Mouse (Mus musculus) cerebellum, adult (tissue): ENCODE data around the gene Rora.
"Not testable (repeated sequence)": the region's sequence is repeated elsewhere in the genome, so short reads cannot be mapped to it uniquely, and the experiment has no call there.

Experiments used
- ATAC-seq: cut with Nextera tagmentation; 2 replicates; pipeline ENCODE4 v1.9.2; 2017; ENCODE audit warnings: mild to moderate bottlenecking, moderate library complexity, mixed read lengths; ENCODE audit not compliant: insufficient number of reproducible peaks, low FRiP score, low TSS enrichment

The Rora gene

GRCm38 (mm10) chr9:69045908-69046307 lies 392.3 kb downstream of the Rora start:
- no peak for ATAC-seq

GRCm38 (mm10) chr9:69050856-69051255 lies 397.3 kb downstream of the Rora start:
- no peak for ATAC-seq

GRCm38 (mm10) chr9:69051890-69052289 lies 398.3 kb downstream of the Rora start:
- ATAC-seq: no peak

- peak; percentile 56; the same call in 1 of the 2 replicates for ATAC-seq
Measured at GRCm38 (mm10) chr9:69055302-69055701, 401.7 kb downstream of the Rora start.

GRCm38 (mm10) chr9:69071203-69071867 lies 417.7 kb downstream of the Rora start:
- ATAC-seq: peak; percentile 88

- ATAC-seq: no peak
Measured at GRCm38 (mm10) chr9:69073271-69073670, 419.7 kb downstream of the Rora start.

- ATAC-seq: no peak
Measured at GRCm38 (mm10) chr9:69084086-69084719, 430.6 kb downstream of the Rora start.

- peak; percentile 57; the same call in 1 of the 2 replicates for ATAC-seq
Measured at GRCm38 (mm10) chr9:69084720-69085661, 431.4 kb downstream of the Rora start.

GRCm38 (mm10) chr9:69086844-69087243 lies 433.3 kb downstream of the Rora start:
- ATAC-seq: no peak

GRCm38 (mm10) chr9:69087325-69087724 lies 433.7 kb downstream of the Rora start:
- ATAC-seq: no peak

- ATAC-seq: no peak
Measured at GRCm38 (mm10) chr9:69090749-69091270, 437.2 kb downstream of the Rora start.

GRCm38 (mm10) chr9:69092119-69093013 lies 438.8 kb downstream of the Rora start:
- peak; percentile 93 for ATAC-seq

GRCm38 (mm10) chr9:69100153-69100756 lies 446.7 kb downstream of the Rora start:
- not testable (repeated sequence) for ATAC-seq

- ATAC-seq: no peak
Measured at GRCm38 (mm10) chr9:69104321-69104720, 450.7 kb downstream of the Rora start.

GRCm38 (mm10) chr9:69109618-69110300 lies 456.2 kb downstream of the Rora start:
- ATAC-seq: no peak

GRCm38 (mm10) chr9:69110301-69110674 lies 456.7 kb downstream of the Rora start:
- 0 out of 2 replicates have a peak, but pooled peaks have one; percentile 52 for ATAC-seq

GRCm38 (mm10) chr9:69110706-69111105 lies 457.1 kb downstream of the Rora start:
- no peak for ATAC-seq

GRCm38 (mm10) chr9:69111539-69111938 lies 458.0 kb downstream of the Rora start:
- no peak for ATAC-seq
